ENCODE assay signal across 9 mouse cellular contexts in genomic region chr13:118596856-118597255, GRCm38 (mm10).
DNase-seq lines count a peak whose midpoint lies in the region; TF ChIP-seq lines count a peak whose summit lies in the region.
"Had no signal": no experiment of that assay in that cellular context is flagged by ENCODE, and none has a peak within 500 bp of the region (broad histone marks: within the 10 kb centered on the region; RNA-seq: fewer than 3 reads in every experiment).

No protein-coding gene starts in this region.

- H3K4me3 ChIP-seq in kidney, adult 2 months (ENCODE audit: insufficient read depth, low read depth, low read length) = no peak overlapping the region
- H3K4me3 ChIP-seq in small intestine, adult 2 months (ENCODE audit: low read depth, low read length) = no peak overlapping the region
- H3K4me3 ChIP-seq: hindbrain, embryonic 15.5 days; liver, embryonic 13.5 days had no signal

- peaks cover 2% of the 10 kb centered on the region; the same call in 1 of the 2 replicates for H3K4me1 ChIP-seq in kidney, adult 2 months (ENCODE audit: control insufficient read depth, insufficient read depth, low read length)
- H3K4me1 ChIP-seq in small intestine, adult 2 months (ENCODE audit: control insufficient read depth, insufficient read depth, insufficient read length, low read length) = no peaks in the 10 kb centered on the region
- H3K4me1 ChIP-seq: hindbrain, embryonic 15.5 days; liver, embryonic 13.5 days had no signal

- H3K27ac ChIP-seq in kidney, adult 2 months (ENCODE audit: insufficient read depth, low read depth, low read length) = no peak overlapping the region
- no peak overlapping the region for H3K27ac ChIP-seq in small intestine, adult 2 months (ENCODE audit: insufficient read depth, low read depth, low read length)
- H3K27ac ChIP-seq: hindbrain, embryonic 15.5 days; liver, embryonic 13.5 days had no signal

- 66% methylated on average over 5 of the region's 5 CpGs for WGBS in kidney, adult 2 months
- 56% methylated on average over 5 of the region's 5 CpGs for WGBS in small intestine, adult 2 months

- H3K36me3 ChIP-seq in kidney, adult 2 months (ENCODE audit: control insufficient read depth, insufficient read depth, low read length) = no peaks in the 10 kb centered on the region
- H3K36me3 ChIP-seq in small intestine, adult 2 months (ENCODE audit: control insufficient read depth, insufficient read depth, low read length) = no peaks in the 10 kb centered on the region
- H3K36me3 ChIP-seq: hindbrain, embryonic 15.5 days; liver, embryonic 13.5 days had no signal

- TF ChIP-seq POLR2A in kidney, adult 2 months (IDR thresholded peaks at IDR 0.05; ENCODE audit: low read depth, low read length) = no peak
- no peak for TF ChIP-seq POLR2A in small intestine, adult 2 months (IDR thresholded peaks at IDR 0.05; ENCODE audit: low read depth, low read length)

- no peaks in the 10 kb centered on the region for H3K27me3 ChIP-seq in kidney, adult 2 months (replicated peaks; ENCODE audit: control insufficient read depth, insufficient read depth, low read length)
- H3K27me3 ChIP-seq in small intestine, adult 2 months (ENCODE audit: control insufficient read depth, insufficient read depth, low read length) = no peaks in the 10 kb centered on the region
- H3K27me3 ChIP-seq: hindbrain, embryonic 15.5 days; liver, embryonic 13.5 days had no signal

- DNase-seq in kidney, adult 2 months = peak; percentile 7
- DNase-seq in kidney, adult 11 months = no peak
- peak; percentile 5 for DNase-seq in thymus, postnatal 14 days
- DNase-seq in thymus, adult 18-20 months = no peak
- peak; percentile 21 to 28 for DNase-seq in adrenal gland, postnatal 36 days
- no peak for DNase-seq in spleen, postnatal 36 days (ENCODE audit: low spot score in 2 of 2)
- DNase-seq: liver, embryonic 13.5 days had no signal

- peak; percentile 34; the same call in 1 of the 2 replicates for TF ChIP-seq CTCF in kidney, adult 2 months (conservative IDR thresholded peaks at IDR 0.05; ENCODE audit: insufficient read depth, insufficient read length, low read depth, low read length)
- peak; percentile 40; the same call in 1 of the 2 replicates for TF ChIP-seq CTCF in small intestine, adult 2 months (IDR thresholded peaks at IDR 0.05; ENCODE audit: extremely low read depth, insufficient read length, insufficient replicate concordance, low read depth, low read length)

Comparison
In these comparisons a context has a peak if more than half of its experiments do, and no peak if none do; other contexts are left out.
1. DNase-seq: peak in kidney, adult 2 months (single experiment), thymus, postnatal 14 days (single experiment) and adrenal gland, postnatal 36 days (2 of 2); none in kidney, adult 11 months (single experiment), thymus, adult 18-20 months (0 of 2) and spleen, postnatal 36 days (0 of 2).